In the genomic region with DNA sequence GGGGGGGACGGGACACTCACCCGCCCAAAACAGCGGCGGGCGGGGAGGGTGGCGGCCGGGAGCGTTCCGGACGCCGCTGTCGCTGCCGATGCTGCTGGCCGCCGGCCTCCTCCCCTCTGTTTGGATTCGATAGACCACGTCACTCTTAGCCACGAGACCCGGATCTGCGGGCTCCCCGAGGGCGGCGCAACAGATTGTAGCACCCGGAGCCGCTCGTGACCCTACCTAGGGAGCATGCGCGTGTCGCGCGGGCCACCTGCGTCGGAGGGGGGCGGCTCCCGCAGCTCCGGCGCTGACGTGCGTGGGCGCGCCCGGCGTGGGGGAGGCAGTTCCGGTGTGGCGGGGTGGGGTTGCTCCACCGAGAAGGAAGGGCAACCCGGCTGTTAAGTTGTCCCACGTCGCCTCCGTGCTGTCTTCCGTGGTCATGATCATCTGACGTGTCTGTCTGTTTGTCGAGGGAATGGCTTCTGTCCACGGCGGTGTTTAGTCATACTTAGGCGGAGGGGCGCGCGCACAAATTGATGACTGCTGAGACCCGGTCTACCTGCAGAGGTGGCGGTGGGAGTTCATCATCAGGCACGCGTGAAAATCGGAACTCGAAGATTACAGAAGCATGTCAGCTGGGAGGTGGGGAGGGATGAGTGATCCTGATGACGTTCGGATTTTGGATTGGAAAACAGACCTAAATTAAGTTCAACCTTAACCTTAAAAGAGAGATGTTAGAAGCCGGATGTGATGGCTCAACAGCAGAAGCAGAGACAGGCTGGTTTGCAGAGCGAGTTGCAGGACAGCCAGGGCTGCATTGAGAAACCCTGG, we compare ENCODE assay signal across 8 mouse cellular contexts. TPM values are rescaled to one million over a fixed set of nuclear protein-coding genes. Genes with fewer than 3 reads are reported as not detected.
DNase-seq lines count a peak whose midpoint lies in the region; ATAC-seq and TF ChIP-seq lines count a peak whose summit lies in the region.

A gene (minus strand): TSS at position 118 of the 816 bp plus-strand sequence.

- peak; percentile 98 for DNase-seq in gastrocnemius, adult 2 months
- peak; percentile 96 for DNase-seq in hindbrain, postnatal 0 days (ENCODE audit: low spot score)
- peak; percentile 97 for DNase-seq in left cerebral cortex, adult 2 months (ENCODE audit: extremely low spot score in 1 of 2, low spot score in 2 of 2)
- DNase-seq in retina, postnatal 7 days (ENCODE audit: low read depth, low spot score), result peak; percentile 91
- DNase-seq in urinary bladder, adult 18-20 months (ENCODE audit: low spot score in 2 of 2), result peak; percentile 87 to 95

- H3K9me3 ChIP-seq in hindbrain, postnatal 0 days (ENCODE audit: low read length), result no peaks in the 10 kb centered on the region

- intact Hi-C loops in gastrocnemius, adult 2 months (cut with DNase I), result loop anchor here (2.0 to 5.0 kb wide), 4 partner anchors 44 to 204 kb away; a partner anchor contains a TSS
- intact Hi-C loops in left cerebral cortex, adult 2 months (cut with DNase I), result loop anchor here (1.0 to 2.0 kb wide), 3 partner anchors 44 to 206 kb away; a partner anchor contains a TSS

- peaks cover 12% of the 10 kb centered on the region; the same call in 1 of the 2 replicates for H3K4me1 ChIP-seq in hindbrain, postnatal 0 days (ENCODE audit: insufficient read depth, low read length)

- H3K79me2 ChIP-seq in macrophage (ENCODE audit: inconsistent target), result peaks cover 40% of the 10 kb centered on the region

- H3K4me3 ChIP-seq in gastrocnemius, adult 2 months, result peak within 1 kb of the TSS; percentile 96
- H3K4me3 ChIP-seq in hindbrain, postnatal 0 days (ENCODE audit: low read length), result peak within 1 kb of the TSS; percentile 99
- peak within 1 kb of the TSS; percentile 88 for H3K4me3 ChIP-seq in left cerebral cortex, adult 2 months
- peak within 1 kb of the TSS; percentile 89 for H3K4me3 ChIP-seq in macrophage (ENCODE audit: inconsistent target)

- under 1% methylated on average over 52 of the region's 69 CpGs for WGBS in hindbrain, postnatal 0 days
- 1% methylated on average over 54 of the region's 69 CpGs for WGBS in macrophage (ENCODE audit: missing documents)

- TF ChIP-seq CTCF in gastrocnemius, adult 2 months (IDR thresholded peaks at IDR 0.05), result no peak
- no peak for TF ChIP-seq CTCF in hindbrain, postnatal 0 days (IDR thresholded peaks at IDR 0.05; ENCODE audit: low read depth)
- no peak for TF ChIP-seq CTCF in left cerebral cortex, adult 2 months (IDR thresholded peaks at IDR 0.05)

- peak within 1 kb of the TSS; percentile 76 for H3K4me2 ChIP-seq in hindbrain, postnatal 0 days (ENCODE audit: low read depth, low read length)

- peak within 1 kb of the TSS; percentile 95 for H3K9ac ChIP-seq in hindbrain, postnatal 0 days (replicated peaks; ENCODE audit: low read length)

- H3K27me3 ChIP-seq in hindbrain, postnatal 0 days (ENCODE audit: insufficient read depth, low read length), result no peaks in the 10 kb centered on the region

- H3K36me3 ChIP-seq in hindbrain, postnatal 0 days (ENCODE audit: insufficient read depth, low read length), result no peaks in the 10 kb centered on the region
- H3K36me3 ChIP-seq in macrophage (ENCODE audit: inconsistent target), result no peaks in the 10 kb centered on the region

- peak within 1 kb of the TSS; percentile 99 for H3K27ac ChIP-seq in gastrocnemius, adult 2 months
- peak within 1 kb of the TSS; percentile 99 for H3K27ac ChIP-seq in hindbrain, postnatal 0 days
- H3K27ac ChIP-seq in left cerebral cortex, adult 2 months, result peak within 1 kb of the TSS; percentile 97
- peak within 1 kb of the TSS; percentile 86 for H3K27ac ChIP-seq in macrophage

- peak; percentile 88 for ATAC-seq in activated CD4-positive, CD25-positive, alpha-beta regulatory T cell, adult 4 months
- ATAC-seq in common myeloid progenitor, adult 5-6 weeks (replicated peaks; ENCODE audit: low read depth, poor library complexity, severe bottlenecking), result peak; percentile 80
- ATAC-seq in hindbrain, postnatal 0 days, result peak; percentile 97

RNA-seq across cellular contexts. Expression of the gene that starts here (rescaled TPM):
- not detected for polyA plus RNA-seq in activated CD4-positive, CD25-positive, alpha-beta regulatory T cell, adult 4 months (2017; shearing (Covaris generic))
- not detected in 2 replicates for total RNA-seq in common myeloid progenitor, adult 5-6 weeks (2017)
- total RNA-seq in gastrocnemius, adult 2 months (2021), result not detected
- not detected in 2 replicates for total RNA-seq in hindbrain, postnatal 0 days (2014; rRNA removed)
- not detected in 2 replicates for polyA plus RNA-seq in hindbrain, postnatal 0 days (2015; fragmentation: Nextera tagmentation; extraction: Ambion mirVana)
- total RNA-seq in left cerebral cortex, adult 2 months (2021), result not detected
- total RNA-seq in macrophage (2018; cell fraction: chromatin; rRNA removed), result not detected
- not detected for total RNA-seq in macrophage (2018; cell fraction: cytosol; rRNA removed)
- total RNA-seq in macrophage (2018; cell fraction: nucleus; rRNA removed), result not detected
- polyA plus RNA-seq in macrophage (2018), result not detected in 3 replicates

Comparison
In these comparisons a context has a peak if more than half of its experiments do, and no peak if none do; other contexts are left out.
1. Peak in every context shown above with its lines: DNase-seq, ATAC-seq, H3K4me3 ChIP-seq and H3K27ac ChIP-seq.
2. Peak in ATAC-seq in activated CD4-positive, CD25-positive, alpha-beta regulatory T cell, adult 4 months; RNA of the gene not detected or under 1 TPM.
3. Peak in ATAC-seq in common myeloid progenitor, adult 5-6 weeks; RNA of the gene not detected or under 1 TPM.
4. Peak in DNase-seq, H3K4me3 ChIP-seq and H3K27ac ChIP-seq in gastrocnemius, adult 2 months; RNA of the gene not detected or under 1 TPM.
5. Peak in DNase-seq, ATAC-seq, H3K4me3 ChIP-seq, H3K27ac ChIP-seq, H3K9ac ChIP-seq and H3K4me2 ChIP-seq in hindbrain, postnatal 0 days; RNA of the gene not detected or under 1 TPM.
6. Peak in DNase-seq, H3K4me3 ChIP-seq and H3K27ac ChIP-seq in left cerebral cortex, adult 2 months; RNA of the gene not detected or under 1 TPM.